Mouse (Mus musculus) kidney, adult 2 months (tissue): ENCODE results near the gene Sept9.

ENCODE experiments used
- CTCF ChIP-seq: fragments of 200-500 bp; conservative IDR thresholded peaks from 2 replicates; pipeline ENCODE4 v1.5.1; 2011; ENCODE audit warnings: low read depth, mild to moderate bottlenecking, control low read depth, low read length, moderate library complexity, mixed read lengths; ENCODE audit not compliant: insufficient read depth, insufficient read length
- POLR2A ChIP-seq: fragments of 200-500 bp; IDR thresholded peaks from one replicate; pipeline ENCODE4 v1.6.1; 2011; ENCODE audit warnings: low read depth, low read length, control low read depth

DNA sequence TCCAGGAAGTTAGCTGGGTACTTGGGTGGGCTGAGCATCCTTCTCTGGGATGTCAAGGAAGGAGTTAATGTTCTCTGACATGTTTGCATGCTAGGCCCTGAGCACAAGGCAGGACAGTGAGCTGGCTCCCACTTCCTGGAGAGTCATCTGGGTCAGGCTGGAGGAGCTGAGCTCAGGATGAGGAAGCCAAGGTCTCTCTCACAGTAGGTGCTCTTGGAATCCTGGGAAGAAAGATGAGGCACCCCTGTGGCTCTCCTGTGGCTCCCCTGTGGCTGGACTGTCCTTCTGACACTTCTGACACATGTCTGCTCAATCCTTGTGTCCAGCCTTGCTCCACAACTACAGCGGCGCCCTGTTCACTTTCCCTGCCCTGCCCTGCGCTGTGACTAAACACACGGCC is 52.3 kb downstream of the Sept9 start:
- TF ChIP-seq POLR2A (no peak), CTCF (no peak)
